Mouse (Mus musculus): ENCODE data around the gene Arhgap29. TPM values are rescaled to one million over a fixed set of nuclear protein-coding genes. Genes with fewer than 3 reads are reported as not detected.

The Arhgap29 gene
- 20.2 and 23.7 TPM in 2 replicates for polyA plus RNA-seq (2015; fragmentation: Nextera tagmentation; extraction: Ambion mirVana)

DNA sequence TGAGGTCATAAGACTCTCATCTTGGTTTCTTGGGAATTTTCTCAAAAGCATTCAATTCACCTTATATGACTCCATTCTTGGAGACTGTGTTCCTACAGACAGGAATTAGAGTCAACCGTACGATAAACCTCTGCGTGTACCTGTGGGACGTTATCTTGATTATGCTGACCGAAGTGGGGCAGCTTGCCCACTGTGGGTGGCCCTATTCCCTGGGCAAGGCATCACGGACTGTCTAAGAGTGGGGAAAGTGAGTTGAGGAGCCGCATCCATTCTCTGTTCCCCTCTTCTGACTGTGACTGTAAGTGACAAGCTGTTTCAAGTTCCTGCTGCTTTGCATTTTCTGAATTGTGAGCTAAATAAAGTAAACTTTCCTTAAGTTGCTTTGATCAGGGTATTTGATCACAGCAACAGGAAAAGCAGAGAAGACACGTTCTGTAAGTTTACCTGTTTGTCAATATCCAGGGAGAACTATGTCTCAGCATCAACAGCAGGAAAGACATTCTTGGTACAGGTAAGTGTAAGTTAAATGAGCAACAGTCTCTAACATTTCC lies at the start of gene Arhgap29:
TSS of gene Arhgap29 (plus strand) at position 501 of the 551 bp plus-strand sequence.
- Histone ChIP-seq H3K4me3 (peak within 1 kb of the TSS; percentile 57), H3K27ac (replicated peaks) (no peak within 1 kb of the TSS), H3K27me3 (peaks cover 18% of the 10 kb centered on the region), H3K9me3 (no peaks in the 10 kb centered on the region), H3K4me2 (peak within 1 kb of the TSS; percentile 75), H3K36me3 (no peaks in the 10 kb centered on the region), H3K9ac (peak within 1 kb of the TSS; percentile 46), H3K4me1 (replicated peaks) (no peaks in the 10 kb centered on the region; the same call in 1 of the 2 replicates)
- WGBS: 96% methylated on average over 8 of the region's 8 CpGs
- ATAC-seq (ENCODE audit: low FRiP score, low read depth): no peak

- no peak overlapping the region for H3K4me3 ChIP-seq
Measured at GRCm38 (mm10) chr3:121902729-121903128, 49.6 kb upstream of the Arhgap29 start.

DNA sequence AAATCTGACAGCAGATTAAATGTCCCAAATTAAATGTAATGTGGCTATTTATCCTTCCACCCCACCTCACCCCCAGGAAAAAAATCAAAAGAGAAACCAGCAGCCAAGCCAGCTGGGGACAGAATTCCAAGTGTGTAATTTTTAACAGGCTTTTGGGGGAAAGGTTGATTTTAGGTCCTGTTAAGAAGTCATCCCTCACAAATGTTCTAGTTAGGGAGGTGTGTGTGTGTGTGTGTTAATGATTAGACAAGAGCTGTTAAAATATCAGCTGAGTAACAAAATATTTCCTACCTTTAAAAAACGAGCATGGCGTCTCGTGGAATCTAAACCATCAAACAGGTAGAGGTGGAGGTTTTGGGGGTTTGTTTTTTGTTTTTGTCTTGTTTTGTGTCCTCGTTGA lies 49.1 kb upstream of the Arhgap29 start:
- no peaks in the 10 kb centered on the region for H3K4me1 ChIP-seq (replicated peaks)
- WGBS: 76% methylated on average over 4 of the region's 4 CpGs

More at GRCm38 (mm10) chr3:121902729-121903128, 49.6 kb upstream of the Arhgap29 start:
- no peak overlapping the region for H3K9ac ChIP-seq
- H3K4me1 ChIP-seq (replicated peaks): no peaks in the 10 kb centered on the region
- no peaks in the 10 kb centered on the region for H3K36me3 ChIP-seq
- no peak overlapping the region for H3K4me2 ChIP-seq
- no peak overlapping the region for H3K27ac ChIP-seq (replicated peaks)
- H3K27me3 ChIP-seq: no peaks in the 10 kb centered on the region
- no peaks in the 10 kb centered on the region for H3K9me3 ChIP-seq
- ATAC-seq (ENCODE audit: low FRiP score, low read depth): no peak
- WGBS: 87% methylated on average over 5 of the region's 5 CpGs

GRCm38 (mm10) chr3:121903695-121904094 lies 48.6 kb upstream of the Arhgap29 start:
- 83% methylated on average over 8 of the region's 8 CpGs for WGBS
- Histone ChIP-seq H3K36me3 (no peaks in the 10 kb centered on the region), H3K4me3 (no peak overlapping the region), H3K27me3 (no peaks in the 10 kb centered on the region), H3K27ac (replicated peaks) (no peak overlapping the region), H3K9me3 (no peaks in the 10 kb centered on the region), H3K4me2 (no peak overlapping the region), H3K9ac (no peak overlapping the region), H3K4me1 (replicated peaks) (no peaks in the 10 kb centered on the region)
- ATAC-seq (ENCODE audit: low FRiP score, low read depth): no peak

More for the DNA sequence above, 49.1 kb upstream of the Arhgap29 start:
- no peak for ATAC-seq (ENCODE audit: low FRiP score, low read depth)
- Histone ChIP-seq H3K27ac (replicated peaks) (no peak overlapping the region), H3K4me2 (no peak overlapping the region), H3K9me3 (no peaks in the 10 kb centered on the region), H3K4me3 (no peak overlapping the region), H3K9ac (no peak overlapping the region), H3K36me3 (no peaks in the 10 kb centered on the region), H3K27me3 (no peaks in the 10 kb centered on the region)

DNA sequence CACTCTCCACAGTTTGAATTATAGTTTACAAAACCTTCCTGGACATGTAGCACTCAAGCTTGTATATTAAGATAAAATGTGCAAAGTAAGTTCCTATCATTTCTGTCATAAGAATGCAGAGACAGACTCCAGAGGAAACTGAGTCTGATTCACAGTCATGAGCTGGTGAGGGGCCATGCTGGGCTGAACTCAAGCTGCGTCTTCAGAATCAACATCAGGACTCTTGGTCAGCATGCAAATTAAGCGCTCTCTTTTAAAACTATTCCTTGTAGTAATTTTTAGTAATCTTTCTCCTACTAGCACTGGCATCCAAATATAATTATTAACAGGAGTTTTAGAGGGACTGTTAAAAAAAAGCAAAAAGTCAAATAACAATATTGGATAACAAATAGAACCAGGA lies 47.9 kb upstream of the Arhgap29 start:
- no peak for ATAC-seq (ENCODE audit: low FRiP score, low read depth)
- WGBS: 88% methylated on average over 2 of the region's 2 CpGs
- H3K4me2 ChIP-seq: no peak overlapping the region
- no peak overlapping the region for H3K9ac ChIP-seq
- H3K27me3 ChIP-seq: no peaks in the 10 kb centered on the region
- H3K27ac ChIP-seq (replicated peaks): no peak overlapping the region
- no peaks in the 10 kb centered on the region for H3K36me3 ChIP-seq
- no peaks in the 10 kb centered on the region for H3K4me1 ChIP-seq (replicated peaks)
- no peak overlapping the region for H3K4me3 ChIP-seq
- no peaks in the 10 kb centered on the region for H3K9me3 ChIP-seq

GRCm38 (mm10) chr3:121906623-121907022 lies 45.7 kb upstream of the Arhgap29 start:
- no peaks in the 10 kb centered on the region for H3K36me3 ChIP-seq
- WGBS: 80% methylated on average over 8 of the region's 8 CpGs
- no peak overlapping the region for H3K4me2 ChIP-seq
- no peaks in the 10 kb centered on the region for H3K27me3 ChIP-seq
- no peaks in the 10 kb centered on the region for H3K4me1 ChIP-seq (replicated peaks)
- no peak for ATAC-seq (ENCODE audit: low FRiP score, low read depth)
- no peaks in the 10 kb centered on the region for H3K9me3 ChIP-seq
- H3K4me3 ChIP-seq: no peak overlapping the region
- no peak overlapping the region for H3K9ac ChIP-seq
- no peak overlapping the region for H3K27ac ChIP-seq (replicated peaks)

DNA sequence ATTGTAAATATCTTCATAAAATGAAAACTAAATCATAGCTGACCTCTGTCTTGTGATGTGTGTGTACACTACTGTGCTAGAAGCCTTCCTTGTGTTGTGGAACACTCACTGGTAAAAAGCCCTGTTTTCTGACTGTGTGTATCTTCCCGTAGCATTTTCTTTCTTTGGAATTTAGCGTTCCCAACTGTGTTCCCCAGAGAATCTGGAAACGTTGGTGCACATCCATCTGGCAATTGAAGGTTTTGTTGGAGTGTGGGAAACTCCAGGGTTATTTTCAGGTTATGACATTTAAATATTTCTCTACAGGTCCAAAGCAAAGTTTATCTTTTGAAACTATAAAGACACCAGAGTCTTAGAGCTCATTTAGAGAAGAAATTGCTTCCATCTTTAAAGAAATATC lies 43.2 kb upstream of the Arhgap29 start:
- Histone ChIP-seq H3K9ac (no peak overlapping the region), H3K4me1 (replicated peaks) (0 out of 2 replicates have a peak, but pooled peaks cover 4% of the 10 kb centered on the region), H3K27me3 (no peaks in the 10 kb centered on the region), H3K36me3 (no peaks in the 10 kb centered on the region), H3K9me3 (no peaks in the 10 kb centered on the region), H3K4me2 (no peak overlapping the region), H3K4me3 (no peak overlapping the region), H3K27ac (replicated peaks) (no peak overlapping the region)
- 67% methylated on average over 3 of the region's 3 CpGs for WGBS
- ATAC-seq (ENCODE audit: low FRiP score, low read depth): no peak

- H3K4me3 ChIP-seq: no peak overlapping the region
- H3K9ac ChIP-seq: no peak overlapping the region
- H3K27me3 ChIP-seq: no peaks in the 10 kb centered on the region
- no peak overlapping the region for H3K27ac ChIP-seq (replicated peaks)
- 84% methylated on average over 5 of the region's 5 CpGs for WGBS
- H3K4me1 ChIP-seq (replicated peaks): 0 out of 2 replicates have a peak, but pooled peaks cover 4% of the 10 kb centered on the region
- H3K9me3 ChIP-seq: no peaks in the 10 kb centered on the region
- H3K4me2 ChIP-seq: no peak overlapping the region
- no peaks in the 10 kb centered on the region for H3K36me3 ChIP-seq
- no peak for ATAC-seq (ENCODE audit: low FRiP score, low read depth)
Measured at GRCm38 (mm10) chr3:121913476-121913875, 38.9 kb upstream of the Arhgap29 start.

- 72% methylated on average over 13 of the region's 13 CpGs for WGBS
- Histone ChIP-seq H3K9ac (no peak overlapping the region), H3K27ac (replicated peaks) (no peak overlapping the region), H3K36me3 (no peaks in the 10 kb centered on the region), H3K4me3 (no peak overlapping the region), H3K27me3 (no peaks in the 10 kb centered on the region), H3K4me2 (no peak overlapping the region), H3K9me3 (no peaks in the 10 kb centered on the region), H3K4me1 (replicated peaks) (0 out of 2 replicates have a peak, but pooled peaks cover 4% of the 10 kb centered on the region)
- no peak for ATAC-seq (ENCODE audit: low FRiP score, low read depth)
Measured at GRCm38 (mm10) chr3:121914459-121915185, 37.7 kb upstream of the Arhgap29 start.

DNA sequence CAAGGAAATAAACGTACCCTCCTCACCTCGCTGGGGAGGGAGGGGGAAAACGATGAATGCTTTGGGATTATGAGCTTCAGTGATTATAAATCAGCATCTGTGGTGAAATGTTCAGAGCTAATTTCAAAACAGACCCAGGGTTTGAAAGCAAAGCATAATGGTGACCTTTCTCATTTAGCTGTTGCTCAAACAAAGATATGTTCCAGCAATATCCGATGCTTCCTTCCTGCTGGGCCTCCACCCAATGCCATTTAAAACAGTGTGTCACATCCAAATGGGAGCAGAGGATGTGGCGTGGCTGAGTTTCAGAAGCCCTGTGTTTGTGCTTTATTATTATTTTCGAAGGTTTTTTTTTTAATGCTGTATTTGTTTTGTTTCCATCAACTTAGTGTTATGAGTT lies 37.1 kb upstream of the Arhgap29 start:
- ATAC-seq (ENCODE audit: low FRiP score, low read depth): no peak
- no peak overlapping the region for H3K4me3 ChIP-seq
- no peaks in the 10 kb centered on the region for H3K27me3 ChIP-seq
- H3K9ac ChIP-seq: no peak overlapping the region
- H3K27ac ChIP-seq (replicated peaks): no peak overlapping the region
- H3K36me3 ChIP-seq: no peaks in the 10 kb centered on the region
- 0 out of 2 replicates have a peak, but pooled peaks cover 4% of the 10 kb centered on the region for H3K4me1 ChIP-seq (replicated peaks)
- whole genome bisulfite sequencing: 78% methylated on average over 6 of the region's 6 CpGs
- H3K4me2 ChIP-seq: no peak overlapping the region
- no peaks in the 10 kb centered on the region for H3K9me3 ChIP-seq

- Histone ChIP-seq H3K27me3 (no peaks in the 10 kb centered on the region), H3K36me3 (no peaks in the 10 kb centered on the region), H3K4me2 (no peak overlapping the region), H3K27ac (replicated peaks) (no peak overlapping the region), H3K9ac (no peak overlapping the region), H3K4me1 (replicated peaks) (0 out of 2 replicates have a peak, but pooled peaks cover 4% of the 10 kb centered on the region), H3K9me3 (no peaks in the 10 kb centered on the region), H3K4me3 (no peak overlapping the region)
- WGBS: 89% methylated on average over 5 of the region's 5 CpGs
- ATAC-seq (ENCODE audit: low FRiP score, low read depth): no peak
Measured at GRCm38 (mm10) chr3:121916802-121917532, 35.4 kb upstream of the Arhgap29 start.

GRCm38 (mm10) chr3:121917658-121918057 lies 34.7 kb upstream of the Arhgap29 start:
- ATAC-seq (ENCODE audit: low FRiP score, low read depth): no peak
- Histone ChIP-seq H3K4me3 (no peak overlapping the region), H3K4me2 (no peak overlapping the region), H3K9ac (no peak overlapping the region), H3K36me3 (no peaks in the 10 kb centered on the region), H3K27ac (replicated peaks) (no peak overlapping the region), H3K4me1 (replicated peaks) (0 out of 2 replicates have a peak, but pooled peaks cover under 1% of the 10 kb centered on the region), H3K27me3 (no peaks in the 10 kb centered on the region), H3K9me3 (no peaks in the 10 kb centered on the region)
- WGBS: 95% methylated on average over 7 of the region's 7 CpGs
